Mouse (Mus musculus): ENCODE data around the gene Uhrf1bp1l. TPM values are rescaled to one million over a fixed set of nuclear protein-coding genes. Genes with fewer than 3 reads are reported as not detected.

The Uhrf1bp1l gene
- polyA plus RNA-seq, 1 experiment, result 25.3 TPM

- no peak overlapping the region for H3K4me3 ChIP-seq (ENCODE audit: insufficient read depth, low read length)
- peaks cover 47% of the 10 kb centered on the region for H3K4me1 ChIP-seq (ENCODE audit: control insufficient read depth, insufficient read depth, low read length)
- H3K27ac ChIP-seq (ENCODE audit: insufficient read depth, low read depth, low read length), result peak overlapping the region; percentile 83
- TF ChIP-seq POLR2A (IDR thresholded peaks at IDR 0.05; ENCODE audit: borderline replicate concordance, low read depth, low read length) (no peak), CTCF (IDR thresholded peaks at IDR 0.05; ENCODE audit: low read depth, low read length) (no peak)
Observed at GRCm38 (mm10) chr10:89764457-89765121, 19.8 kb downstream of the Uhrf1bp1l start.

- Histone ChIP-seq H3K27ac (ENCODE audit: insufficient read depth, low read depth, low read length) (peak overlapping the region; percentile 71), H3K4me1 (ENCODE audit: control insufficient read depth, insufficient read depth, low read length) (peaks cover 58% of the 10 kb centered on the region), H3K4me3 (ENCODE audit: insufficient read depth, low read length) (no peak overlapping the region)
- TF ChIP-seq POLR2A (IDR thresholded peaks at IDR 0.05; ENCODE audit: borderline replicate concordance, low read depth, low read length), result no peak
- TF ChIP-seq CTCF (IDR thresholded peaks at IDR 0.05; ENCODE audit: low read depth, low read length), result no peak
Observed at GRCm38 (mm10) chr10:89765790-89766714, 21.3 kb downstream of the Uhrf1bp1l start.

- Histone ChIP-seq H3K27ac (ENCODE audit: insufficient read depth, low read depth, low read length) (no peak overlapping the region), H3K4me1 (ENCODE audit: control insufficient read depth, insufficient read depth, low read length) (peaks cover 65% of the 10 kb centered on the region), H3K4me3 (ENCODE audit: insufficient read depth, low read length) (no peak overlapping the region)
- TF ChIP-seq POLR2A (IDR thresholded peaks at IDR 0.05; ENCODE audit: borderline replicate concordance, low read depth, low read length), result no peak
- TF ChIP-seq CTCF (IDR thresholded peaks at IDR 0.05; ENCODE audit: low read depth, low read length), result no peak
Observed at GRCm38 (mm10) chr10:89768352-89769020, 23.7 kb downstream of the Uhrf1bp1l start.

- Histone ChIP-seq H3K4me3 (ENCODE audit: insufficient read depth, low read length) (no peak overlapping the region), H3K4me1 (ENCODE audit: control insufficient read depth, insufficient read depth, low read length) (peaks cover 60% of the 10 kb centered on the region), H3K27ac (ENCODE audit: insufficient read depth, low read depth, low read length) (no peak overlapping the region)
- no peak for TF ChIP-seq POLR2A (IDR thresholded peaks at IDR 0.05; ENCODE audit: borderline replicate concordance, low read depth, low read length)
Observed at GRCm38 (mm10) chr10:89769096-89769495, 24.3 kb downstream of the Uhrf1bp1l start.

- Histone ChIP-seq H3K4me3 (ENCODE audit: insufficient read depth, low read length) (no peak overlapping the region), H3K4me1 (ENCODE audit: control insufficient read depth, insufficient read depth, low read length) (peaks cover 42% of the 10 kb centered on the region), H3K27ac (ENCODE audit: insufficient read depth, low read depth, low read length) (peak overlapping the region; percentile 39)
- TF ChIP-seq CTCF (IDR thresholded peaks at IDR 0.05; ENCODE audit: low read depth, low read length), result no peak
Observed at GRCm38 (mm10) chr10:89771894-89772293, 27.1 kb downstream of the Uhrf1bp1l start.

- Histone ChIP-seq H3K4me3 (ENCODE audit: insufficient read depth, low read length) (no peak overlapping the region), H3K27ac (ENCODE audit: insufficient read depth, low read depth, low read length) (no peak overlapping the region), H3K4me1 (ENCODE audit: control insufficient read depth, insufficient read depth, low read length) (peaks cover 16% of the 10 kb centered on the region)
- no peak for TF ChIP-seq CTCF (IDR thresholded peaks at IDR 0.05; ENCODE audit: low read depth, low read length)
- TF ChIP-seq POLR2A (IDR thresholded peaks at IDR 0.05; ENCODE audit: borderline replicate concordance, low read depth, low read length), result no peak
Observed at GRCm38 (mm10) chr10:89776029-89776428, 31.2 kb downstream of the Uhrf1bp1l start.

- TF ChIP-seq POLR2A (IDR thresholded peaks at IDR 0.05; ENCODE audit: borderline replicate concordance, low read depth, low read length), result no peak
- TF ChIP-seq CTCF (IDR thresholded peaks at IDR 0.05; ENCODE audit: low read depth, low read length), result no peak
- H3K4me3 ChIP-seq (ENCODE audit: insufficient read depth, low read length), result no peak overlapping the region
- H3K4me1 ChIP-seq (ENCODE audit: control insufficient read depth, insufficient read depth, low read length), result no peaks in the 10 kb centered on the region
- H3K27ac ChIP-seq (ENCODE audit: insufficient read depth, low read depth, low read length), result no peak overlapping the region
Observed at GRCm38 (mm10) chr10:89791870-89792269, 47.1 kb downstream of the Uhrf1bp1l start.

- Histone ChIP-seq H3K4me3 (ENCODE audit: insufficient read depth, low read length) (no peak overlapping the region), H3K27ac (ENCODE audit: insufficient read depth, low read depth, low read length) (no peak overlapping the region), H3K4me1 (ENCODE audit: control insufficient read depth, insufficient read depth, low read length) (no peaks in the 10 kb centered on the region)
- TF ChIP-seq CTCF (IDR thresholded peaks at IDR 0.05; ENCODE audit: low read depth, low read length) (no peak), POLR2A (IDR thresholded peaks at IDR 0.05; ENCODE audit: borderline replicate concordance, low read depth, low read length) (no peak)
Observed at GRCm38 (mm10) chr10:89794121-89794520, 49.3 kb downstream of the Uhrf1bp1l start.

GRCm38 (mm10) chr10:89819146-89819545 is 74.4 kb downstream of the Uhrf1bp1l start:
- TF ChIP-seq CTCF (IDR thresholded peaks at IDR 0.05; ENCODE audit: low read depth, low read length) (no peak), POLR2A (IDR thresholded peaks at IDR 0.05; ENCODE audit: borderline replicate concordance, low read depth, low read length) (no peak)
- Histone ChIP-seq H3K4me1 (ENCODE audit: control insufficient read depth, insufficient read depth, low read length) (no peaks in the 10 kb centered on the region), H3K4me3 (ENCODE audit: insufficient read depth, low read length) (no peak overlapping the region), H3K27ac (ENCODE audit: insufficient read depth, low read depth, low read length) (no peak overlapping the region)
